Mouse (Mus musculus) liver, embryonic 12.5 days (tissue): ENCODE measurements around the gene Aco1. TPM values are rescaled to one million over a fixed set of nuclear protein-coding genes. Genes with fewer than 3 reads are reported as not detected.

Source experiments
- ATAC-seq: fragments of 200-750 bp; cut with Nextera tagmentation; 2 replicates; pipeline ENCODE4 v1.8.0; 2017; ENCODE audit warnings: moderate number of reproducible peaks, mild to moderate bottlenecking, moderate library complexity
- H3K27ac ChIP-seq: fragments of 300-500 bp; sonication (generic); 2 replicates; pipeline ENCODE4 v1.5.1; 2016; ENCODE audit warnings: mild to moderate bottlenecking
- H3K27me3 ChIP-seq: fragments of 300-500 bp; sonication (generic); replicated peaks from 2 replicates; pipeline ENCODE4 v1.6.1; 2016; ENCODE audit warnings: mild to moderate bottlenecking, moderate library complexity
- H3K36me3 ChIP-seq: fragments of 300-500 bp; sonication (generic); 2 replicates; pipeline ENCODE4 v1.6.1; 2016; ENCODE audit warnings: mild to moderate bottlenecking, moderate library complexity
- H3K4me1 ChIP-seq: fragments of 300-500 bp; sonication (generic); 2 replicates; pipeline ENCODE4 v1.6.1; 2016
- H3K4me2 ChIP-seq: fragments of 300-500 bp; sonication (generic); 2 replicates; pipeline ENCODE4 v1.6.1; 2016; ENCODE audit warnings: mild to moderate bottlenecking, moderate library complexity
- H3K4me3 ChIP-seq: fragments of 300-500 bp; sonication (generic); 2 replicates; pipeline ENCODE4 v1.5.1; 2016; ENCODE audit warnings: mild to moderate bottlenecking, moderate library complexity
- H3K9ac ChIP-seq: fragments of 300-500 bp; sonication (generic); 2 replicates; pipeline ENCODE4 v1.6.1; 2016; ENCODE audit warnings: mild to moderate bottlenecking, moderate library complexity
- H3K9me3 ChIP-seq: fragments of 300-500 bp; sonication (generic); replicated peaks from 2 replicates; pipeline ENCODE4 v1.6.1; 2016; ENCODE audit warnings: mild to moderate bottlenecking, moderate library complexity
- WGBS: fragments of 180-500 bp; shearing (Covaris S2); methylation state at CpG from one replicate; pipeline ENCODE4 v1.1.7; 2016; ENCODE audit not compliant: insufficient replicate concordance; 5-methylcytosine and 5-hydroxymethylcytosine counted together
- polyA plus RNA-seq: library from polyadenylated mRNA; unstranded; fragments of >200 nt; fragmentation: Nextera tagmentation; extraction: Ambion mirVana; gene quantifications from 2 replicates; pipeline ENCODE4 v1.2.1, GENCODE M21; 2016

The Aco1 gene
- polyA plus RNA-seq, 1 experiment from 2014 or later: 27.5 TPM

DNA sequence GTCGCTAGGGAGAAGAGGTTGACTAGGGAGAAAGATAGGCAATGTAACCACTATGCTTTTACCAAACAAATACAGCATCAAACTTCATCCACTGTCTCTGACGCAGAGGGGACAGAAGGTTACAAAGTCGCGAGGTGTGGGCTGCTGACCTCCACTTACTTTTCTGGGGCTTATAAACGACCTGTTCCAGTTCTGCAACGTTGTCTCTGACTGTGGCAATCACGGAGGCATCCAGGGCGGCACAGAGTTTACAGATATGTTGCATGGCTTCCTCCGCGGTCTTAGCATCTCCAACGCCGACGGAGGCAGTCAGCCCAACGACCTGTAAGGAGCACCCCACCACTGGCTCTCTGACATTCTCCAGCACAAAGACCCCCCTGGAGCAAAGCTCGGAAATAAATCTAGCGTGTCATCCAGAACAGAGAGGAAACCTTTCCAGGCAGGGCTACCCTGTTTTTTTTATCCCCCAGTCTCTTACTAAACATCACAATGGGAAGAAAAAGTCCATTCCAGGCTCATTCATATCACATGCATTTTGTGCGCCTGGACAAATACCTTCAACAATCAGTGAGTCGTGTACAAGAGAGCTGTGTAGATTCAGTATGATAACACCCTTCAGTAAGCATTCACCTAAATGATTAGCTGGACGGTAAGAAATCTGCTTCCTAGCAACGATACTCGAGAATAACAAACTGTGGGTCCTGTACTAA lies 79.2 kb downstream of the Aco1 start:
- H3K4me1 ChIP-seq: peaks cover 3% of the 10 kb centered on the region; the same call in 1 of the 2 replicates
- H3K27ac ChIP-seq: no peak overlapping the region
- peaks cover 21% of the 10 kb centered on the region; the same call in 1 of the 2 replicates for H3K27me3 ChIP-seq
- no peak overlapping the region for H3K9ac ChIP-seq
- H3K36me3 ChIP-seq: no peaks in the 10 kb centered on the region
- 46% methylated on average over 21 of the region's 21 CpGs for WGBS
- H3K4me2 ChIP-seq: no peak overlapping the region
- ATAC-seq: no peak
- H3K4me3 ChIP-seq: no peak overlapping the region
- H3K9me3 ChIP-seq: no peaks in the 10 kb centered on the region

DNA sequence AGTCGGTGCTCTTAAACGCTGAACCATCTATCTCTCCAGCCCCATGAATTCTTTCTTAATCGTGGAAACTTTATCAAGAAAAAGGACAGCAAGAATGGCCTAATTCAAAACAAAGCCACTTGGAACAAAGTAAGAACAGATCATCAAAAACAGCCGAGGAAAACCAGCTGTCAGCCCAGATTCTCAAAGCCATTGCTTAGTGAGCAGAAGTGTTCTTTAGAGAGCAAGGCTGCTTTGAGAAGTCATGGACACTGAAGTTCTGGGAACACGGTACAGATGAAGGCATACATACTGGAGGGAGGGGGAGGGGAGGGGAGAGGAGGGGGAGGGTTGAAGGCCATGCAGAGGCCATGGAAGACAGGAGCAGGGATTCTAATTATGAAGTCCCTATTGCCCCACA lies 83.2 kb downstream of the Aco1 start:
- Histone ChIP-seq H3K27ac (no peak overlapping the region), H3K4me2 (no peak overlapping the region), H3K36me3 (no peaks in the 10 kb centered on the region), H3K9ac (no peak overlapping the region), H3K27me3 (peaks cover 12% of the 10 kb centered on the region; the same call in 1 of the 2 replicates), H3K9me3 (no peaks in the 10 kb centered on the region), H3K4me3 (no peak overlapping the region), H3K4me1 (peaks cover under 1% of the 10 kb centered on the region; the same call in 1 of the 2 replicates)
- no peak for ATAC-seq
- 60% methylated on average over 5 of the region's 5 CpGs for WGBS

DNA sequence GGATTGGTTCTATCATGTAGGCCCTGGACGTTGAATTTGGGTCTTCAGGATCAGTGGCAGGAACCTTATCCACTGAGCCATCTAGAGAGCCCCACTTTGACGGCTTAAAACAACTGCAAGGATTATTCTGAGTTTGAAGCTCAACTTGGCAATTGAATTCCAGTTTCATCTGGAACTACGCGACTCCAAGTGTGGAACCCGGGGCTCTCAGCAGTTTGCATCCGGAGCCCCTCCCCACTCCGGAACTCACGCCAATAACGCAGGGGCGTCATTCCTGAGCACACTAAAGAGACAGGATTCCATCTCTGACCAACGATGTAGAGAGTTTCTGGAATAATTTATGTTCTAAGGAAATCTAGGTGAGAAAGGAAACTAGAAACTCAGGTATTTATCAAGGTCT lies 84.2 kb downstream of the Aco1 start:
- Histone ChIP-seq H3K4me3 (no peak overlapping the region), H3K27ac (no peak overlapping the region), H3K9me3 (no peaks in the 10 kb centered on the region), H3K4me2 (no peak overlapping the region), H3K27me3 (0 out of 2 replicates have a peak, but pooled peaks cover 2% of the 10 kb centered on the region), H3K36me3 (no peaks in the 10 kb centered on the region), H3K9ac (no peak overlapping the region), H3K4me1 (no peaks in the 10 kb centered on the region)
- 76% methylated on average over 11 of the region's 11 CpGs for WGBS
- ATAC-seq: no peak

DNA sequence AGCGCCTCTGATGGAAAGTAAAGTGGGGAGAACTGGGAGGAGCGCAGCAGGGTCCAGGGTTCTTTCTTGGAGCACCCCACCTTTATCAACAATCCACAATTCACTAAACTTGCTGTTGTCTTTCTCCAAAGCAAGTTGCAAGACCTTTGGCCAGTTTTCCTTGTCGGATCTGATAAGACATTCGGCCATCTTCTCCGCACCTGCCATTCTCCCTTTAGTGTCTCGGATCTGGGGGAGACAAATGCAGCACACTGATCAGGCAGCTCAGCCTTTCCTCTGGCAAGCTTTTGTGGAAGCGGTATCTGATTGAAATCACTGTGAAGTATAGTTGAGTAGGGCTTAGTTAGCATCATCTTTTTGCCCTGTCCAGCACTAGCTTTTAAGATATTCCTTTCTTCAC lies 85.0 kb downstream of the Aco1 start:
- Histone ChIP-seq H3K36me3 (no peaks in the 10 kb centered on the region), H3K27ac (no peak overlapping the region), H3K9me3 (no peaks in the 10 kb centered on the region), H3K27me3 (no peaks in the 10 kb centered on the region), H3K9ac (no peak overlapping the region), H3K4me3 (no peak overlapping the region), H3K4me1 (no peaks in the 10 kb centered on the region), H3K4me2 (no peak overlapping the region)
- WGBS: 77% methylated on average over 7 of the region's 7 CpGs
- no peak for ATAC-seq

DNA sequence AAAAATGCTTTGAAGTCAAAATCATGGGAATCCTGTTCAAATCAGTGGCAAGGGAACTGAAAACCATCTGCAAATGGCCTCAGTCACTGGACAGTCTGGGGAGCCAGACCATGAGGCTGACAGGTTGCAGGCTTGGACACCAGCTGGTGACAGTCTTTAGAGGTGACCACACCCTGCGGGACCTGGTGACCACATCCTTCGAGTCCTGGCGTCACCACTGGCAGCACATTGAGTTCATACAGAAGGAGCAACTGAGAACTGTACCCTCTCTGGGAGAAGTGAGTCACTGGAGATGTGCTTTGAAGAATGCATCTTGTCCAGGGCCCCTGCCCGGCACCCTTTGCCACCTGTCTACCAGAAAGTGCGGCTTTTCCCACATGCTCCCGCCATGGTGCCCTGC lies 86.8 kb downstream of the Aco1 start:
- Histone ChIP-seq H3K27ac (no peak overlapping the region), H3K4me2 (no peak overlapping the region), H3K27me3 (no peaks in the 10 kb centered on the region), H3K36me3 (no peaks in the 10 kb centered on the region), H3K4me1 (no peaks in the 10 kb centered on the region), H3K9me3 (no peaks in the 10 kb centered on the region), H3K9ac (no peak overlapping the region), H3K4me3 (no peak overlapping the region)
- WGBS: 74% methylated on average over 6 of the region's 6 CpGs
- ATAC-seq: no peak

DNA sequence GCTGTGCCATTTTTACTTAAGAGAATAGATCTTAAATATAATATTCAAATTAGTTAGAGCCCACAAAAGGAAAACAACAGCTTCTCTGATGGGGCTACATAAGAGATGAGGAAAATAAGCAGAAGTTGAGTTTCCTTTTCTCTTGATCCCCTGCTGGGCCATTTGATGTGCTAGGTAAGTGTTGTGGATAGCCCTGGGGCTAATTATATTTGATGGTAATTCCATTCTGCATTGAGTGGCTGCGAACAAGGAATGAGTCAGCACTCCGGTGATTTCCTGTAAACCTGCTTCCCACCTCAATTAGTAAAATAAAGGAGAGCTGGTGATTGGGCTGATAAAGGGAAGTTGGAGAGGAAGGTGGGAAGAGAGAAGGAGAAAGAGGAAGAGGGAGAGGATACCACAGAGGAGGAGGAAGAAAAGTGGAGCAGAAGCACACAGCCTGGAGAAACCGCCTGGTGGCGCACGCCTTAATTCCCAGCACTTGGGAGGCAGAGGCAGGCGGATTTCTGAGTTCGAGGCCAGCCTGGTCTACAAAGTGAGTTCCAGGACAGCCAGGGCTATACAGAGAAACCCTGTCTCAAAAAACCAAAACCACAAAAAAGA lies 90.3 kb downstream of the Aco1 start:
- Histone ChIP-seq H3K36me3 (no peaks in the 10 kb centered on the region), H3K4me1 (no peaks in the 10 kb centered on the region), H3K4me2 (no peak overlapping the region), H3K27me3 (no peaks in the 10 kb centered on the region), H3K27ac (no peak overlapping the region), H3K9me3 (no peaks in the 10 kb centered on the region), H3K9ac (no peak overlapping the region), H3K4me3 (no peak overlapping the region)
- no peak for ATAC-seq
- 68% methylated on average over 7 of the region's 7 CpGs for WGBS

DNA sequence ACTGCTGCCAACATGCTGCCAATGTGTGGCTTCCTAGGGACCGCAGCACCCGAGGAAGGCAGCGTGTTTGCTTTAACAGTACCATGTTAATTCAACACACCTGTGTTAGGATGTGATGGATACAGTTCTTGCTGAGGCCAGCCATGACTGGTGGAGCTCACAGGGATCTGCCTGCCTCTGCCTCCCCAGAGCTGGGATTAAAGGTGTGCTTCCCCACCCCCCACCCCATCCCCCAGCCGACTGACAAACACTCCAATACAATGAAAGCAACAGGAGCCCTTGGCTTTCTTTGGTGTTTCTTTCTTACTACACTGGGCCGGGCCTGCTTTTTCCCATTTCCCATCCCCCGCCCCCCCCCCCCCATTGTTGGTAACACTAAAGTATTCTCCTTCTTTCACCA lies 91.4 kb downstream of the Aco1 start:
- no peaks in the 10 kb centered on the region for H3K27me3 ChIP-seq
- WGBS: 81% methylated on average over 6 of the region's 6 CpGs
- H3K27ac ChIP-seq: no peak overlapping the region
- H3K4me3 ChIP-seq: no peak overlapping the region
- no peak overlapping the region for H3K9ac ChIP-seq
- no peak overlapping the region for H3K4me2 ChIP-seq
- no peaks in the 10 kb centered on the region for H3K9me3 ChIP-seq
- ATAC-seq: no peak
- H3K36me3 ChIP-seq: no peaks in the 10 kb centered on the region
- H3K4me1 ChIP-seq: peaks cover 9% of the 10 kb centered on the region

DNA sequence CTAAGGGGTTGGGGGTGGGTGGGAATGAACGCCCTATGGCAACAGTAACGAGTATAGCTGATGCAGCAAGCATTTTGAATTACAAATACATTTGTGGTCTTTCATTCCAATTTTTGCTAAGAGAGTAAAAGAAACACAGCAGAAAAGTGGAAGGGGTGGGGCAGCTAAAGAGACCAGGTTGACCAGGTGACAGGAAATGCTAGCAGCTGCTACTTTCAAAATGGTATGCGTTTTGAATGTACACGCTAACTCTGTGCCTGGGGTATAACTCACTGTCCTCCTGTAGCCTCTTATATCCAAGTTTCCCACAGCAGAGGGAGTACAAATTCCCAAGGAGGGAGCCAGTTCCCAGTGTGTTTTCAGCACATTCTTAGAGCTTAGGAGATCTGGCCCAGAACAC lies 93.9 kb downstream of the Aco1 start:
- no peaks in the 10 kb centered on the region for H3K36me3 ChIP-seq
- H3K4me2 ChIP-seq: no peak overlapping the region
- no peaks in the 10 kb centered on the region for H3K27me3 ChIP-seq
- WGBS: 78% methylated on average over 4 of the region's 4 CpGs
- ATAC-seq: no peak
- H3K27ac ChIP-seq: no peak overlapping the region
- H3K4me3 ChIP-seq: no peak overlapping the region
- H3K4me1 ChIP-seq: peaks cover 17% of the 10 kb centered on the region
- no peaks in the 10 kb centered on the region for H3K9me3 ChIP-seq
- no peak overlapping the region for H3K9ac ChIP-seq

DNA sequence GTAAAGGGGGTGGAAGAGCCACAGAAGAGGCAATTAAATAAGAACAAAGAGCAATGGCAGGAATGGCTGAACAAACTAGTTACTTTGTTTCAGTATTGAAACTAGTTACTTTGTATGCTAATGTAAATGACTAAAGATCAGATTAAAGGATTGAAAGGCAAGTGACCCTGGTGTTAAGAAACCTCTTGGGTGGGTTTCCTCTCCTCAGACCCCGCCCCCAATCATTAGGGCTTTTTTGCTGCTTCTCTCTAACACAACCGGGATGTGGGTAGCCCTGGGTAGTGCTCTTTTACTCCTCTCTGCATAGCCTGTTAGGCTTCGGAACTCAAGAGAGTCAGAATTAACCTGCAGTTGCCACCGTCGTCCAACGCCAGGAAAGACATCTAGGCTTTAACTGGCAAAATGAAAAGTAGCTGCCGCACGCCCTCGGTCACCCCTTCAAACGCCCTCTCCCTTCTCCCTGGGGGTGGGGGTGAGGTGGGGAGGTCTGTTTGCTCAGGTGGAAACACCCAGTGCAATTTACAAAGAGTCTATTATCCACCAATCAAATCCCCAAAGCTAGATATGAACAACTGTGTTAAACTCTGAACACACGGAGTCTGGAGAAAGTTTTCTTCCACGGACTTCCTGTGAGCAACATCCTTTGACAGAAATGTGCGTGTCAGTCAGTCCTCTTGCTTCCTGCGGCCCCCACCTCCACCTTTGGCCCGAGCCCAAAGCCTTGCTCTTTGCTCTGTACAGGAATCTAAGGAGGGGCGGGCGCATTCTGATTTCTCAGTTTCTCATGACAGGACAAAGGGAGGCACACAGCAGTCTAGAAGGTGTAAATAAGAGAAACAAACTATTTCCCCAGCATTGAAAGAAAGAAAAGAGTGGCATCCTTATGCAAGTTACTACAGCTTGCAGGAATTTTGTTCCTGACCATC lies 95.9 kb downstream of the Aco1 start:
- Histone ChIP-seq H3K27me3 (no peaks in the 10 kb centered on the region), H3K27ac (no peak overlapping the region), H3K9ac (peak overlapping the region; percentile 61; the same call in 1 of the 2 replicates), H3K9me3 (no peaks in the 10 kb centered on the region), H3K4me1 (peaks cover 17% of the 10 kb centered on the region), H3K36me3 (no peaks in the 10 kb centered on the region), H3K4me2 (peak overlapping the region; percentile 82), H3K4me3 (peak overlapping the region; percentile 66)
- WGBS: 3% methylated on average over 17 of the region's 17 CpGs
- peak; percentile 47; the same call in 1 of the 2 replicates for ATAC-seq

DNA sequence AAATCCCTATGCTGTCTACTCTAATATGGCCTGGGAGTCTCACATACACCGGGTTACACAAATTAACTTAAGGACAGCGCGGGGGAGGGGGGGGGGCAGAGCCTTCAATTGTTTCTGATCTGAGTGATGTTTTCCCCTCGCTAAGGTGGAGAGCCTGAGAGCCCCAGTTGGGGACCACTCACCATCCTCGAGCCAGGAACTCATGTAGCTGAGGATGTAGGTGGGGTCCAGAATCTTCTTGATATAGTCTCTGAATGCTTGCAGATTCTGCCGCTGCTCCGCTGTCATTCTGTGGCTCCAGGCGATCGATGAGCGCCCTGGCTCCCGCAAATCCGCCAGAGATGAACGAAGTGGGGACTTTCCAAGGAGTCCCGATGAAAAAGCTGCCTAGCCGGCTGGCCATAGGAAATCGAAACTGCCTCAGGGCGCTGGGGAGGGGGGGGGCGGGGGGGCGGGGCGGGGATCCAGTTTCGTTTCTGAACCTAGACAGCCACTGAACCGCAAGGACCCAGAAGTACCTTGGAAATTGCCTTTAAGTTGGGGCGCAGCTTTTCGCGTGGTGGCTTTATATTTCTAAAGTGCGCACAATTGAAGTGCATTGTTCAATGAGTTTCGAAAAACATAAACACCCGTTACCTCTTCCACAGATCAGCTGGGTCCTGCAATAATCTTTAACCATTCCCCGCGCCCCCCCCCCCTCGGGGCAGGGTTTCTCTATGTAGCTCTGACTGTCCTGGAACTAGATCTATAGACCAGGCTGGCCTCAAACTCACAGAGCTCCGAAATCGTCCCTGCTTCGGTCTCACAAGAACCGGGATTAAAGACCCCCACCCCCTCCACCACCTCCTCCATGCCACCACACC lies 96.8 kb downstream of the Aco1 start, which contains the start of gene Ddx58:
Gene Ddx58 (minus strand): TSS at position 420 of the 863 bp plus-strand sequence.
- no peak within 1 kb of the TSS for H3K27ac ChIP-seq

DNA sequence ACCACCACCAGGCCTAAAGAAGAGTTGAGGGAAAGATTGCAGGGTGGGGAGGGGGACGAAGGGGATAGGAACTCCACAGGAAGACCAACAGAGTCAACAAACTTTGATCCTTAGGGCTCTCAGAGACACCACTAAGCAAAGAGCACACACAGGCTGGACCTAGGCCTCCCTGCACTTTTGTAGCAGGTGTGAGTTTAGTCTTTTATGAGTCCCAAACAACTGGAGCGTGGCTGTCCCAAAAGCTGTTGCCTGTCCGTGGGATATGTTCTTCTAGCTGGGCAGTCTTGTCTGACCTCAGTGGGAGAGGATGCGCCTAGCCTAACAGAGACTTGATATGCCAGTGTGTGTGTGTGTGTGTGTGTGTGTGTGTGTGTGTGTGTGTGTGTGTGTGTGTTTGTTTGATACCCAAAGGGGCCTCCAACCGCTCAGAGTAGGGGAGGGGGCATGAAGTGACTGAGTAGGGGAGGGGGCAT lies 97.4 kb downstream of the Aco1 start:
- WGBS: 40% methylated on average over 5 of the region's 5 CpGs
- Histone ChIP-seq H3K9me3 (no peaks in the 10 kb centered on the region), H3K4me3 (peak overlapping the region; percentile 66), H3K4me1 (peaks cover 17% of the 10 kb centered on the region), H3K36me3 (no peaks in the 10 kb centered on the region), H3K4me2 (peak overlapping the region; percentile 82), H3K9ac (peak overlapping the region; percentile 61), H3K27me3 (no peaks in the 10 kb centered on the region), H3K27ac (no peak overlapping the region)
- peak; percentile 44; the same call in 1 of the 2 replicates for ATAC-seq

More for the DNA sequence above, 96.8 kb downstream of the Aco1 start, which contains the start of gene Ddx58:
- ATAC-seq: peak; percentile 32
- 4% methylated on average over 35 of the region's 35 CpGs for WGBS
- Histone ChIP-seq H3K9me3 (no peaks in the 10 kb centered on the region), H3K4me1 (peaks cover 17% of the 10 kb centered on the region), H3K9ac (peak within 1 kb of the TSS; percentile 61), H3K4me3 (peak within 1 kb of the TSS; percentile 66), H3K4me2 (peak within 1 kb of the TSS; percentile 82), H3K36me3 (no peaks in the 10 kb centered on the region), H3K27me3 (no peaks in the 10 kb centered on the region)
